Mouse (Mus musculus) c-Kit-positive CD71-positive TER-119-positive erythroid progenitor cells, embryonic 14.5 days (primary cell): ENCODE data around the gene Dazap1.

Experiments
- DNase-seq: peaks from one replicate; pipeline ENCODE4 v3.0.0-alpha.2; 2013; ENCODE audit warnings: low spot score

Dazap1 gene

DNA sequence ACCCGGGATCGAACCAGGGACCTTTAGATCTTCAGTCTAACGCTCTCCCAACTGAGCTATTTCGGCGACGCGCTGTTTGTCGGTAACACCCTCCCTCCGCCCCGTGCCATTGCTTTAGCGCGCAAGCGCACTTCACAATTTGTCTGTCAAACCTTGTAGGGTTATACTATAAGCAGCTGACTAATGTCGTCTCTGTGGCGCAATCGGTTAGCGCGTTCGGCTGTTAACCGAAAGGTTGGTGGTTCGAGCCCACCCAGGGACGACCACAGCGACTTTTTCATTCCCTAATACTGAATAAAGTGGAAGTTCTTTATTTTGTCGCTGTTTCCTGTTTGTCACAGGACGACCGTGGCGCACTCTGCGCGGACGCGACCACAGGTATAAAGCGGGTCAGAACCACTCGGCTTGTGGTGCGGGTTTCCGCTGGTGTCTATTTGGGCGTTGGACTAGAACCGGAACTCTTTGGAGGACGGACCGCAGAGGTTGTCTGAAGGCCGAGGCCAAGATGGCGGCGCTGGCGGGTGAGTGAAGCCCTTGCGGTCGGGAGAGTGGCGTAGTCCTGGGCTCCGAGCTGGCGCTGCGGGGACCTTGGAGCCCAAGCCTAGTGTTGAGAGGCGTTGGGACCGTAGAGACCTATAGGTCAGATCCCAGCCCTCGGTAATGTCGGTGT is 12.2 kb upstream of the Dazap1 start, which contains the start of gene Ndufs7:
Ndufs7 (plus strand) TSS at position 151 of the 670 bp plus-strand sequence.
- peak; percentile 95 for DNase-seq

DNA sequence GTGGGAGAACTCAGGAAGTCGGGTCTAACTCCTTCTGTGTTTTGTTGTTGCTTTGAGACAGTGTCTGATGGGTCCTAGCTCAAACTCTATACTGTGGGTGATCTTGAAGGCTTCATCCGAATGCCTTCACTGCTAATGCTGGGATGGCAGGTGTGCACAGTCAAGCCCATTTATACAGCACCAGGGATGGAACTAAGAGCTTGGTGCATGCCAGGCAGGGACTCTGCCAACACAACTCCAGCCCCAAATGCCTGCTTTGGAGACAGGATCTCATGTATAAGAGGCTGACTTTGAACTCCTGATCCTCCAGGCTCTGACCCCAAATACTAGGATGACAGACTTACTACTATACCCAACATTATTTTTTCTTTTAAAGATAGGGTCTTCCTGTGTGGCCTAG is 11.2 kb upstream of the Dazap1 start:
- DNase-seq, result no peak

DNA sequence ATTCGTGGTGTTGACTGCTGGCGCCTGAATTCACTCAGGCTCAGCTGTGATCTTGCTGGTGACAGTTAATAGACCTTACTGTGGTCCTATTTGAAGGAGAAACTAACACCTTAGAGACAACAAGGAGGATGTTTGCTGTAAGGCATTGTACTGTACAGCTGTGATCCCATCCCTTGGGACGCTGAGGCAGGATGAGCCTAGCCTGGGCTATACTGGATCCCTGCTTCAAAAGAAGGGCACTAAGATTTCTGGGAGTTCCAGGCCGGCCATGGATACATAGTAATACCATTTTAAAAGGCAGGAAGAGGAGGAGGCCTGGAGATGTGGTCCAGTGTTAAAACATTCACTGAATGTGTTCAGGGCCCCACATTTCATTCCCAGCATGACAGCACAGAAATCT is 10.7 kb upstream of the Dazap1 start:
- DNase-seq, result no peak

DNA sequence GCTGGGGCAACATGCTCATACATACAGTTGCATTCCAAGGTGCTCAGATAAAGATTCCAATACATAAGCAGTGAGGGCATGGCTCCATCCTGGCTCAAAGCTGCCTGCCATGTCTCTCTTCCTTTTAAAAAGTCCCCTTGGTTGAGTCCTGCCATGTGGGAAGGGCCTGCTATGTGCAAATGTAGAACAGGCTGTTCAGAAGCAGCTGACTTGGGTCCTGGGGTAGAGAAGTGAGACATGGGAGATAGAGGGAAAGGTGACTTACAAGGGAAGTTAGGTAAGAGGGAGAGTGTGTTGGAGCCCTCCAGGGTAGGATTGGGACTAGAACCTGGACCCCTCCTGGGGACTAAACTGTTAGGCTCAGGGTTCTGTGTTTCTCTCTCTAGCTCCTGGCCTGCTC is 9.3 kb upstream of the Dazap1 start:
- DNase-seq, result no peak

DNA sequence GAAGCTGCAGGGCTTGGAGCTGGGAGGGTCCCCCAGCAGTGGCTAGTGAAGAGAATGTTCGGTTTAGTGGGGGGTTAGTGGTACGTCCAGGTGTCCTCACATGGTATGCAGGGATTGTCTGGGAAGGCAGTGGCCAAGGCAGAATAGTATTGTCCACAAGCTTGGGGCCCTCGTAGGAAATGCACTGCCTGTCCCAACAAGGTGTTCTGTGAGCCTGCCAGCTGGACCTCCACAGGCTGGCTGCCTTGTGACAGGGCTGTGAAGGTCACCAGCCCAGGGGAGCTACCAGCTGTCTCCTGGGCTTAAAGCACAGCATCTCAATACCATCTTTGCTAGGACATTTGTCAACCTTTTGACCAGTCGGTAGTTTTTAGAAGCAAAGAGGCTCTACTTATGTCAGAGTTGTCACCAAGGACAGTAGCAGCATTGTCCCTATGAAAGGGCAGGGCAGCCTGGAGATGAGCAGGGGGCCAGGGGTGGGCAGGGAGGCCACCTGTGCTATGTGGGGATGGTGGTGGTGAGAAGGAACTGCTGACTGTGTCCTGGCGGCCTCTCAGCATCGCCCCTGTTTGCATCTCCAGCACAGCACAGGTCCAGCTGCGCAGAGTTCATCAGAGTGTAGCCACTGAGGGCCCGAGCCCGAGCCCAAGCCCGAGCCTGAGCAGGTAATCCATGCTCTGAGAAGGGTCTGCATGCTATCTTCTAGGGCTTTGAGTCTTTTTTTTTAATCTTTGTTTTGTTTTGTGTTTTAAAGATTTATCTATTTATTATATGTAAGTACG is 8.6 kb upstream of the Dazap1 start:
- no peak for DNase-seq

DNA sequence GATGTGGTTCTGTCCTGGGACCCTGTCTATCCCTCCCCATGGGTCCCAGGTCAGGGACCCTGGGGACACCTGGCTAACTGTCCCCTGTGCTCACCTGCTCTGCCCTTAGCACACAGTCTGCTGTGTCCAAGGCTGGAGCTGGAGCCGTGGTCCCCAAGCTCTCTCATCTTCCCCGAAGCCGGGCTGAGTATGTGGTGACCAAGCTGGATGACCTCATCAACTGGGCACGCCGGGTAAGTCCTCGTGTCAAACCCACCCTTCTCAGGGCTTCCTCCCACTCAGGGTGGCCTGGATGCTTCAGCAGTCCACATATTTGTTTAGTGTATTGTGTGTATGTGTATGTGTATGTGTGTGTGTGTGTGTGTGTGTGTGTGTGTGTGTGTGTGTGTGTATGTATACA is 7.7 kb upstream of the Dazap1 start:
- no peak for DNase-seq

DNA sequence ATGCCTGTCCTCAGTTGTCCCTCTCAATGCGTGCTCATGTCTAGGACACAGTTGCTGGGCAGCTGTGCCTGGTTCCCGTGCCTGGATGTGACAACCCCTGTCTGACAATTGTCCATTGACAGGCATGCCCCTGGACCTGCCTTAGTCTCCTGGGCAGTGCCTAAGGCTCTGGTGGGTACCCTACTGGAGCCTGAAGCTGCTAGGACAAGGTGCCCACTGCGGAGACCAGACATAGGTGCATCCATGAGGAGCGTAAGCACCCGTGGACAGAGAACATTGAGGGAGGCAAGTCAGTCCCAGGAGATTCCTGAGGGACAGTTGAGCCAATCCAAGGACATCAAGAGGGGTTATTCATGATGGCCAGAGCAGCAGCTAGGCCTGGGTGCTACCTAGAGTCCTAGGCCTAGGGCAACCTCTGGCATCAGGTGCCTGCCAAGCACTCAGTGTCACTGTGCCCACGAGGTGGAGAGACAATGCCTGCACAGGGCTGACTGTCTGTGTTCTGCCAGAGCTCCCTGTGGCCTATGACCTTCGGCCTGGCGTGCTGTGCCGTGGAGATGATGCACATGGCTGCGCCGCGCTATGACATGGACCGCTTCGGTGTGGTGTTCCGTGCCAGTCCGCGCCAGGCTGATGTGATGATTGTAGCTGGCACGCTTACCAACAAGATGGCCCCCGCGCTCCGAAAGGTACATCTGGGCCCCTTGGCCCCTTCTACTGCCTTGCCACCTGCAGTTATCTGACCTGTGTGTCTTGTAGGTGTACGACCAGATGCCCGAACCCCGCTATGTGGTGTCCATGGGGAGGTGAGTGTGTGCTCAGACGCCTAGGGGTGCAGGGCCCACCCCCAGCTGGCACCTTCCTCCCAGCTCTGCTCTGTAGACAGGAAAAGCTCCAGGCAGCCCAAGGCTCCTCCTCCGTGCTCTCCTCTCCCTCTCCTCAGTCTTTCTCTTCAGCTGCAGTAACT is 6.7 kb upstream of the Dazap1 start:
- DNase-seq, result no peak

DNA sequence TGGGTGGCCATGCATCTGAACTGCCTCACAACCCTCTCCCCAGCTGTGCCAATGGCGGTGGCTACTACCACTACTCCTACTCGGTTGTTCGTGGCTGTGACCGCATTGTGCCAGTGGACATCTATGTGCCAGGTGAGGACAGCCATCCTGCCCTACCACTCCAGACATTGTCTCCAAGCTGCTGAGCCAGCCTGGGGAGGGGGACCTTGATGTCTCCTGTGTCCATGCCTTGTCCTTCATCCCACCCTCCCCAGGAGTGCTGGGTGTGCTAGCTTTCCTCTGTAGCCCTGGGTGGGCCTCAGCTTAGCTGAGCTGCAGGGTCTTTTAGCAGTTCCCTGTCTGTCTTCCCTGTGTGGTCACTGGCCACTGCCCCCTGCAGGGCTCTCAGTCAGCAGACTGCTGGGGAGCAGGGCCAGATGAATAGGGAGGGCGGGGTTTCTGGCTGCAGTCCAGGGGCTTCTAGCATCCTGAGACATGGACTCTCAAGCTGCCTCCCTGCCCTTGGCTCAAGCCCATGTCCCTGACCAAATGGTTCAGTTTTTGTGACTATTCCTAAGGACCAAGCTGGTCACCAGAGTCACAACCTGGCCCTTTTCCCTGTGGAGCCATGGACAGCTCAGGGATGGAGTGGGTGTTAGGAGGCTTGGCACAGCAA is 5.3 kb upstream of the Dazap1 start:
- no peak for DNase-seq

DNA sequence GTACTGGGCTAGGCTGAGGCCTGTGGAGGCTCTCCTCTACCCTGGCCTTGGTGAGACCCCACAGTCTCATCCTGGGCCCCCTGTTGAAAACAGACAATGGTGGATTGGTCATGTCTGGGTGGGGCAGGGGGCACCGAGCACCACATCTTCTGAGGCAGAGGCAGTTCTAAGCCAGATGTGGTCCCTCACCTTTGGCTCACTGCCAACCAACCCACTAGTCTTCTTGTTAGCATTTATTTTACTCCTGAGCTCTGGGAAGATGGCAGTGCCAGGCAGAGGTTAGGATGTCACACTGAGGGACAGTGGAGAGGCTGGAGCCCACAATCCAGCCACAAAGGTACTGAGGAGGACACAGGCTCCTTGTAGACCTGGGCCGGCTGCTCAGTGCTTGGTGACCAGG is 3.4 kb upstream of the Dazap1 start:
- DNase-seq, result no peak

DNA sequence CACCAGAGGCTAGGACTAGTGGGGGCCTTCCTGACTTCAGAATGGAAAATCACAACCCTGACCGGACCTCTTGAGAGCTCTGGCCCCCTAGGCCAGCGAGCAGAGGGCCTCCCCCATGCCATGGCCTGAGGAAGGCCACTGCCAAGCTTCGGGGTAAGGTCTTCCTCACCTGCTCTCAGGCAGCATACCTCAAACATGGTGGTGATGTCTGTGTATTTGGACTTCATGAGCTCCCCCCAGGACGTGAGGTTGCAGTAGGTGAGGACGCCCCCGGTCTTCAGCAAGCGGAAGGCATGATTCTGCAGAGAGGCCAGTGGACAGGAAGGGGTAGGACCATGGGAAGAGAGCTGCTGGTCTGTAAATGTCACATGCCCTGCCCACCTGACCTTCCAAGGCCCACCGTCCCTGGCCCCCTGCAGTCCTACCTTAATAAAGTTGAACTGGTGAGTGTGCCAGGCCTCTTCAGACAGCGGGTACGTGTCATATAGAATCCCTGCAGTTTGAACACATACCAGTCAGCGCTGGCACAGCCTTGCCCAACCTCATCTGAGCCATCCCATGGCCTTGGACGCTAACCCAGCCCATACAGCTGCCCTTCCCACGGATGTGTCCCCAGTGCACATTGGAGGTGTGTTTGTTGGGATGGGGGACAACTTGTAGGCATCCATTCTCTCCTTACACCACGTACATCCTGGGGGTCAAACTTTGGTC is 2.4 kb upstream of the Dazap1 start:
- DNase-seq, result no peak

DNA sequence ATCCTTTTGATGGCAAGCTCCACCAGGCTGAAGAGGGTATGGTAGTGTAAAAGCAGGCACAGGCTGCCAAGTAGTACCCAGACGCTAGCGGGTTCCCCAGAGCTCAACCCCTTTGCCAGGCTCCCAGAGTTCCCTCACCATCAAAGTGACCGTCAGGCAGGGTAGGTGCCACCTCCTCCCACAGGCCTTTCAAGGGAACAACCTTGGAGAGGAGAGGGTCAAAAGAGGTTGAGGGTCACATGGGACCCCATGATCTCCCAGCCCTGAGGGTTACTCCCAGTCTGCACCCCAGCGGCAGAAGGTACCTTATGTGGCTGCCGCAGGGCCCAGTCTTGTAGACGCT is 1.9 kb upstream of the Dazap1 start:
- no peak for DNase-seq

DNA sequence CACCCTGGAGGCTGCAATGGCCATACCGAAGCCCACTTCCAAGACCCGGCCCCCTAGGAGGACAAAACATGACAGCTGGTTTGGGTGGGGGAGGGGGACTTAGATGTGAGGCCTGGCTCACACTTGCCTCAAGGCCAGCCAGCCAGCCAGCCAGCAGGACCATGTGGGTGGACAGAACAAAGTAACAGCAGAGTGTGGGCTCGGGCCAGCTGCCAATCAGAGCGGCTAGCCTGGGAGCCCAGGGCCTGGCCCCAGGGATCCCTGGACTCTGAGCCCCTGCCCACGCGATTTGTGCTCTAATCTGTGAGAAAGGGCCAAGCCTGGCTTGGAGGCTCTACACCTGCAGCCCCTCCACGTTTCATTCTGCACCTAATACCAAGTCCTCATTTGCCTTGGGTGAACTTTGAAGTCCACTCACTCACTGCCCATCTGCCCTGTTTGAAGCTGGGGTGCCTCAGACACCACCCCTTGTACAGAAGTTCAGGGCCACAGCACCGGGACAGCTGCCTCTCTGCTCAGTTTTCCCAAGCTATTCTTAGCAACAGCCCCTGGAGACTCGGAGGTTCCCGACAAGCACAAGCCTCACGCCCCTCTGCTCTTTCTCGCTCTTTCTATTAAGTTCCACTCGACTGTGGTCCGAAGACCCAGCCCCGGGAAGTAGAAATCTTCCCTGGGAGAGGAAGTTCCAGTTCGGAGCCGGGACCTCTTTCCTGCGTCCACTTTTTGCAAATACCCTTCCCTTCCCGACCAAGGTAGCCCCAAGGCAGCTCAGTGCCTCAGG is 1.2 kb upstream of the Dazap1 start:
- DNase-seq, result no peak

DNA sequence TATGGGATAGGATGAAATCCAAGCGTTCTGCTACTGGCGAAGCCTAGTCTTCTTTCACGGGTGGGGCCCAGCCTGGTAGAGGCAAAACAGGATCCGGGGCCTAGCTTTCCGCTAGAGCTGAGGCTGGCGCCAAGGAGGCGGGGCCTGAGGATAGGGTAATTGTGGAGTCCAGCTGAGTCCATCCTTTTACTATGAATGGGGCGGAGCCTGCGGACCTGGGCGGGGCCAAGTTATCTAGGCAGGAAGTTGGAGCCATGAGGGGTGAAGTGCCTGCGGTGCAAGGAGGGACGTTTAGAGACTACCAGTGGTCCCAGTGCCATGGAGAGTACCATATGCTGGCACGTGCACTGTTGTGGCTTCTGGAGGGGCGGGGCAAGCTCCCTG is 291 bp downstream of the Dazap1 start:
- peak; percentile 95 for DNase-seq

DNA sequence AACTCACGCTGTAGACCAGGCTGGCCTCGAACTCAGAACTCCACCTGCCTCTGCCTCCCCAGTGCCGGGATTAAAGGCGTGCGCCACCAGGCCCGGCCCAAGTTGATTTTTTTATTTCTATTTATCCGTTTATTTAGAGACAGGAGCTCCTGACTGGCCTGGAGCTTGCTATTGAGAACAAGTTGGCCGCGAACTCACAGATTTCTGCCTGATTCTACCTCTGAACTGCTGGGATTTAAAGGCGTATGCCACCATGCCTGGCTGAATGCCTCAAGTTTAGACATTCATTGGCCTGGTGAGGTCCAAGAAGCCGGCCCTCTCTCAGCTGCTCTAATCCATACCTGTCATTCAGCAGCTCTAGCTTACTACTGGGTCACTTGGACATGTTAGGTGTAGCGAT is 883 bp downstream of the Dazap1 start:
- DNase-seq, result no peak

DNA sequence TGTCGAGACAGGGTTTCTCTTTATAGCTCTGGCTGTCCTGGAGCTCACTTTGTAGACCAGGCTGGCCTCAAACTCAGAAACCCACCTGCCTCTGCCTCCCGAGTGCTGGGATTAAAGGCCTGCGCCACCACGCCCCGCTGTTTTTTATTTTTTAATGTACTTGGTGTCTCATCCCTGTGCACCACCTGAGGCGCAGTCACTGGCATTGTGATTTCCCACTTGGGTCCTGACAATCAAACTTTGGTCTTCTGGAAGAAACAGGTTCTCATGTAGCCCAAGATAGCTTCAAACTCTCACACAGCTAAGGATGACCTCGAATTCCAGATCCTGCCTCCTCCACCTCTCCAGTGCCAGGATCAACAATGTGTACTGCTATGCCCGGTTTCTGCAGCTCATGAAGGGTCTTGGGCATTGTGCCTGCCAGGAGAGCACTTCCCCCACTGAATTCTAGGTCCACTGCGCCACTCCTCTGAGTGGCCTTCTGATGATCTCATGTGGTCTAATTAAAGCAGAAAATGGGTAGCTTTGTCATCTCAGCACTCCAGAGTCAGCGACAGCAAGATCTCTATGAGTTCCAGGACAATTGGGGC is 1.6 kb downstream of the Dazap1 start:
- DNase-seq, result no peak

DNA sequence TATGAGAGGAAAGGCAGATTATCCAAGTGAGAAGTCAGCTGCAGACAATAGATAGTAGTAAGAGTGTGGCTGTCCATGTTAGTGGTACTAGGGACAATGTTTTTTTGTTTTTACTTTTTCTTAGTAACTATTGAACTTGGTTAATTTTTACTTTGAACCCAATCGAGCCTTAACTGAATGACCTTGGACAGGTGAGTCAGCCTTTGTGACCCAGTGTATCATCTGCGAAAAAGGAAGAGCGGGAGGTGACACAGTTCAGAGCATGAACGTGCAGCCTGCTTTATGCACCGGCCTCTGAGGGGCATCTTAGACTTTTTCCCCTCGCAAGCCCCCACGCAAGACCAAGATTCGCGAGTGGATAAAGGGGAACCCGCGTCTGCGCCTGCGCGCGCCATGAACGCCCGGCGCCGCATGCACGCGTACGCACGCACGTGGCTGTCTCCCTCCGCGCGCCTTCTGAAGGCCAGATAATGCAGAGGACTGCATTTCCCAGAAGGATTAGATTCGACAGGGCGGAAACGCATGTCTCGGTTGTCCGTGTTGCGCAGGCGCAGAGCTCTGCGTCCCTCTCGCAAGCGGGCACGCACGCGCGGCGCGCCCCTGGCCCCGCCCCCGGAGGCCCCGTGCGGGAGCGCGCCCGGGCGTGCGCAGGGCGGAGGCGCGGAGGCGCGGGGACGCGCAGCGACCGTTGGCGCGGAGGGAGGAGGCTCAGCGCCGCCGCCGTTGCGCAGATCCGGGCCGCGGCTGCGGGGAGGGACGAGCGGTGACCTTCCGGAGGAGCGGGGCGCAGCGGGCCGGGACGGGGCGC is 3.3 kb downstream of the Dazap1 start:
- DNase-seq, result peak; percentile 97

DNA sequence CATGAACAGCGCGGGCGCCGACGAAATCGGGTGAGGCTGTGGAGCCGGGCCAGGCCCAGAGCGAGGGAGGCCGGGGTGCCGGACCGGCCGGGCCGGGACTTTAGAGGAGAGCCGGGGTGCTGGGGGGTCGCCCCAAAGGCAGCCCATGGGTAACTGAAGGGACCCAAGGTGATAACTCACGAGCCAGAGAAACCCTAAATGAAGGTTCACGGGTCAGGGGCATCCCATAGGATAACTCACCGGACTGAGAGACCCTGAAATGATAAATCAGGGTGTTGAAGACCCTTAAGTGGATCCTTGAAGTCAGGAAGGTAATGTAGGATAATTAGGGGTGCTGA is 3.8 kb downstream of the Dazap1 start:
- no peak for DNase-seq

DNA sequence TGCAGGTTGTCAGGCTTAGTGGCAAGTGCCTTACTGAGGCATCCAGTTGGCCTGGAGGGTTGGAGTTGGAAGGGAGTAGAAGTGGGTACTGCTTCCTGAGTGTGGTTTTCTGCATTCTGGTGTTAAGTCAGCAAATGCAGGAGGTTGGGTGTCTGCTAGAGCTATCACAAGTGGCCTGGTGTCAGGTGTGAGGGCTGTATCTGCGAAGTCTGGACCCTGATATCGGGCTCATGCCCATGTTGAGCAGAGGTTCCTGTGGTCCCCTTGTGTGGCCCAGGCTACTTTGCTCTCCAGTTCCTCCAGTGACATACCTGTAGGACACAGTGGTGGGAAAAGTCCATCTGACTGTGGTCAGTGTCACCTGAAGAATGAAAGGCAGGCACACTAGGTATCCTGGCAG is 8.8 kb downstream of the Dazap1 start:
- DNase-seq, result no peak

DNA sequence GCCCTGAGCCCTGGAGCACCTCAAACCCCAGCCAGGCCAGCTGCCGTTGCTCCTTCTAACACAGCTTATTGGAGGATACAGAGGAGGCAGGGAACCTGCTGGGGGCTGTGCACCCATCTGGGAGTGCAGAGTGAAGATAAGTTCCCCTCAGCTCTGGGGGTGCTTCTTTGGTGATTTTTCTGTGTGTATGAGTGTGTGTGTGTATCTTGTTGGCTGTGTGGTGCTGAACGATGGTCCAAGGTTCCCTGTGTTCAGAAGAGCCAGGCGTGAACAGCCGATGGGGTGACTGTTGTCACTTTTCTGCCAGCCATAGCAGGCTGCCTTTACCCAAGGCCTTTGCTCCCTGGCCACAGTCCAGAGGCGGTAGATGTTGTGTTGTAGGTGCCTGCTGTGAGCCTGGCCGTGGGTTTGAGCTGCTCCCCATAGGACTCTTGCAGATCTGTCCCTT is 9.5 kb downstream of the Dazap1 start:
- no peak for DNase-seq
